Mouse (Mus musculus) forebrain, embryonic 12.5 days (tissue): ENCODE measurements around the gene Gpr179. TPM values are rescaled to one million over a fixed set of nuclear protein-coding genes. Genes with fewer than 3 reads are reported as not detected.

Source experiments
- ATAC-seq: fragments of 200-750 bp; cut with Nextera tagmentation; 2 replicates; pipeline ENCODE4 v1.8.0; 2017; ENCODE audit warnings: moderate TSS enrichment; ENCODE audit not compliant: low FRiP score
- H3K27ac ChIP-seq: fragments of 300-500 bp; sonication (generic); 2 replicates; pipeline ENCODE4 v1.5.1; 2016; ENCODE audit warnings: mild to moderate bottlenecking
- H3K27me3 ChIP-seq: fragments of 300-500 bp; sonication (generic); 2 replicates; pipeline ENCODE4 v1.6.1; 2016; ENCODE audit warnings: mild to moderate bottlenecking
- H3K36me3 ChIP-seq: fragments of 300-500 bp; sonication (generic); replicated peaks from 2 replicates; pipeline ENCODE4 v1.6.1; 2016; ENCODE audit warnings: mild to moderate bottlenecking
- H3K4me1 ChIP-seq: fragments of 300-500 bp; sonication (generic); 2 replicates; pipeline ENCODE4 v1.6.1; 2016
- H3K4me2 ChIP-seq: fragments of 300-500 bp; sonication (generic); 2 replicates; pipeline ENCODE4 v1.6.1; 2016; ENCODE audit warnings: mild to moderate bottlenecking, moderate library complexity
- H3K4me3 ChIP-seq: fragments of 300-500 bp; sonication (generic); replicated peaks from 2 replicates; pipeline ENCODE4 v1.5.1; 2016; ENCODE audit warnings: mild to moderate bottlenecking
- H3K9ac ChIP-seq: fragments of 300-500 bp; sonication (generic); 2 replicates; pipeline ENCODE4 v1.6.1; 2016; ENCODE audit warnings: mild to moderate bottlenecking
- H3K9me3 ChIP-seq: fragments of 300-500 bp; sonication (generic); 2 replicates; pipeline ENCODE4 v1.6.1; 2016
- WGBS: fragments of 180-500 bp; shearing (Covaris S2); methylation state at CpG from one replicate; pipeline ENCODE4 v1.1.7; 2016; 5-methylcytosine and 5-hydroxymethylcytosine counted together
- polyA plus RNA-seq: library from polyadenylated mRNA; unstranded; fragments of >200 nt; fragmentation: Nextera tagmentation; extraction: Ambion mirVana; gene quantifications from 2 replicates; pipeline ENCODE4 v1.2.1, GENCODE M21; 2016

Gene Gpr179
- polyA plus RNA-seq, 1 experiment from 2014 or later, result 0.11 TPM

DNA sequence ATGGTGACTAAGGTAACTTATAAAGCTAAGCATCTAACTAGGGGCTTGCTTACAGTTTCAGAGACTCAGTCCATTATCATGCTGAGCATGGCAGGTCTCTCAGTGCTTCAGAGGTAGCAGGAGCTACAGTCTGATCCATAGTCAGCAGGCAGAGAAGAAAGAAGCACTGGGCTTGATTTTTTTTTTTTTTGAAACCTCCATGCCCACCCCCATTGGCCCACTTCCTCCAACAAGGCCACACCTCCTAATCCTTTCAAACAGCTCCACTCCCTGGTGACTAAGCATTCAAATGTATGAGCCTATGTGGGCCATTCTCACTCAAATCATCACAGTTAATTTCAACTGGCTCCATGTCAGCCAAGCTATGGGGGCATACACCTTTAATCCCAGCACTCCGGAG is 59.1 kb downstream of the Gpr179 start:
- no peaks in the 10 kb centered on the region for H3K27me3 ChIP-seq
- peaks cover 8% of the 10 kb centered on the region for H3K4me1 ChIP-seq
- ATAC-seq, result no peak
- H3K36me3 ChIP-seq, result no peaks in the 10 kb centered on the region
- no peaks in the 10 kb centered on the region for H3K9me3 ChIP-seq
- no peak overlapping the region for H3K9ac ChIP-seq
- 96% methylated on average over 1 of the region's 1 CpGs for WGBS
- no peak overlapping the region for H3K4me3 ChIP-seq
- H3K4me2 ChIP-seq, result no peak overlapping the region
- no peak overlapping the region for H3K27ac ChIP-seq

DNA sequence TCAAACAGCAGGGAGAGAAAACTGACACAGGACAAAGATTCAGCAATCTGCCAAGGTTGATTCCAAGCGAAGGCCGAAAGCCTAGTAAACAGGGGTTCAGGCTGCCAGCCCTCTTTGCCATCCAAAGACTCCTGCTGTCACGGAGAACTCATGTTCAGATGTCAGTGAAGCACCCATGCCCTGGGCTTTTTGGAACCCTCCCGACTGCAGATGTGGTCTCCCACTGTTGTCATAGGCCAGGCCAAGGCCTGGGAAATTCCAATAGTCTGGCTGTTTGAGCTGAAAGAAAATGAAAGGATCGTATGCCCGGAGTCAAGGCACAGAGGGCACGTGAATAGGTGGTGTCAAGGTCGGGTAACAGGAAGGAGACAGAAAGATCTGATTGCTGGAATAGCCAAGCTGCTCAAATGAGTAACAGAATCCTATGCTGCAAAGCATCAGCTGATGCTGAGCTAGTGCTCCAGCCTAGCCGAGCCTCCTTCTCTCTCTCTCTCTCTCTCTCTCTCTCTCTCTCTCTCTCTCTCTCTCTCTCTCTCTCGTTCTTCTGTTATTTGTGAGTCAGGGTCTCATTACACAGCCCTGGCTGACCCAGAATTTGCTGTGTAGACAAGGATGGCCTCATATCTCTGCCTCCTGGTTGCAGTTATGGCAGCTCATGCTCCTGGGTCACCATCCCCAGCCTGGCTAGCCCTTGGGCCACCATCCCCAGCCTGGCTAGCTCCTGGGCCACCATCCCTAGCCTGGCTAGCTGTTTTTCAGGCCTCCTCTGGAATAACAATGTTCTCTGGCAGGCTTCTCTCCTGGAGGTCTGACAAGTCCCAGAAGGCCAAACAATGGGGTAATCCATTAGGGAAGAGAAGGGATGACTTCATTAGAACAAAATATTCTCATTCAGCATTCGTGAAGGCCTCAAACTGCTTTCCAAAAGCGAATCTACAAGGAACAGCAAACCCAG is 62.3 kb downstream of the Gpr179 start:
- no peaks in the 10 kb centered on the region for H3K9me3 ChIP-seq
- WGBS, result 55% methylated on average over 12 of the region's 12 CpGs
- no peak for ATAC-seq
- H3K36me3 ChIP-seq, result no peaks in the 10 kb centered on the region
- H3K27ac ChIP-seq, result no peak overlapping the region
- H3K4me3 ChIP-seq, result no peak overlapping the region
- H3K9ac ChIP-seq, result no peak overlapping the region; the same call in 1 of the 2 replicates
- H3K27me3 ChIP-seq, result no peaks in the 10 kb centered on the region
- peaks cover 8% of the 10 kb centered on the region for H3K4me1 ChIP-seq
- H3K4me2 ChIP-seq, result no peak overlapping the region

DNA sequence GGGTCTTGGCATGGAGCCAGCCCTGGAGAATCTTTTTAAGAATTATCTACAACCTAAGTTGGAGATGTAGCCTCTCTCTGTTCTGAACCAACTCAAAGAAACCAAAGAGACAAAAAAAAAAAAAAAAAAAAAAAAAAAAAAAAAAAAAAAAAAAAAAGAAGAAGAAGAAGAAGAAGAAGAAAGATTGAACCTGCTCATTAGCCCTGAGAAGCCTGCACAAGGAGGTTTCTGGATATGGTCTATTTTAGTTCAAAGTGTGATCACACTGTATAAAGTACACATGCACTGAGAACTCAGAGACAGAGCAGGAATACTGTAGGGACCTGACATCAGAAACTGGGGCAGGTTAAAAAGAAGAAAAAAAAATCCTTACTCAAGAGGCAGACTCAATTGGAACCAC is 64.2 kb downstream of the Gpr179 start:
- Histone ChIP-seq H3K27me3 (no peaks in the 10 kb centered on the region), H3K9me3 (no peaks in the 10 kb centered on the region), H3K4me3 (no peak overlapping the region), H3K36me3 (no peaks in the 10 kb centered on the region), H3K4me1 (peaks cover 8% of the 10 kb centered on the region), H3K9ac (no peak overlapping the region), H3K27ac (no peak overlapping the region), H3K4me2 (no peak overlapping the region)
- ATAC-seq, result no peak

DNA sequence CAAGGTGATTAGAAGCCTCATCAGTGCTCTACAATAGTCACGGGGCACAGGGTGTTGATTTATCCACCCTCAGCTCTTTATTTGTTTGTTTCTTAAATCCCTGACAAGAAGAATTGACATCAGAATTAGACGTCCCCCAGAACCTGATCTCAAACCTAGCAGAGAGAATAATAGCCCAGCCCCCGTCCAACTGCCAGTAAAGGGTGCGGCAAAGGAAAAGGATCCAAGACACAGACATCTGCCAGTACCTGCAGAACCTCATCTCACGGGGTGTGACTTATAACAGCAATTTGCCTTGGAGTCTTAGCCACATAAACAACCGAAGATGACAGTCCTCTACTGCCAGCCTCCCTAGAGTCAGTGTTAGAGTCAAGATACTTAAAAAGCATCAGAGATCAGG is 64.9 kb downstream of the Gpr179 start:
- Histone ChIP-seq H3K9me3 (no peaks in the 10 kb centered on the region), H3K4me1 (peaks cover 8% of the 10 kb centered on the region), H3K4me2 (no peak overlapping the region), H3K4me3 (no peak overlapping the region), H3K27me3 (no peaks in the 10 kb centered on the region), H3K9ac (no peak overlapping the region), H3K27ac (no peak overlapping the region), H3K36me3 (no peaks in the 10 kb centered on the region)
- no peak for ATAC-seq
- 47% methylated on average over 6 of the region's 6 CpGs for WGBS

DNA sequence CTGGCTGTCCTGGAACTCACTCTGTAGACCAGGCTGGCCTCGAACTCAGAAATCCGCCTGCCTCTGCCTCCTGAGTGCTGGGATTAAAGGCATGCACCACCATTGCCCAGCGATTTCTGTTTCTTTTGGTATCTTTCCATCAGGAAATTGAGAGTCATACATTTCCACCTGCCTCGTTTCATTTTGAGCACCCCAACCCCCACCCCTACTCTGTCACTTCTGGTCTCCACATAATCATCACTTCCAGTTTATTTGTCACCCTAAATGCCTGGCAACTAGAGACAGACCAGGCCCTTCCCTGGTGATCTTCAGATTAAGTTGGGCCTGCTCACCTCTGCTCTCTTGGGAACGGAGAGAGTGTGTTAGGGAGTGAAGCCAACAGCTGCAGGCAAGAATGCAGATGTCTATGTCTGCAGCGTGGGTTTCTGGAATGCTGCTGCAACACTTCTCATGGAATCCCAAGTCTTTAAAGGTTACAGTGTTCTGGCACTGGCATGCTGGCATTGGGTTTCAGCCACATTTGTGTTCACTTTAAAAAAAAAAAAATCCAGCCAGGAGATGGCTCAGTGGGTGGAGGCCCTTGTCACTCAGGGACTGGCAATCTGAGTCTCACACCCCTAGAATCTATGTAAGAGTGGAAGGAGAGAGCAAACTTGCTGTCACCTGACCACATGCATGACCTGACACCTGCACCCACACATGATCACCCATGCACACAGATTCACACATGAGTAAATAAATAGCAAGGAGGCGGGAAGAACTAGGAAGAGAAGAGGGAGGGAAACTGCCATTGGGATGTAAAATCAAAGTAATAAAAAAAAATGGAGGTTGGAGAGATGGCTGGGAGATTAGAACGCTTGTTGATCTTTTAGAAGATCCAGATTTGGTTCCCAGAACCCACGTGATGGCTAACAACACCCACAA is 65.8 kb downstream of the Gpr179 start:
- no peaks in the 10 kb centered on the region for H3K36me3 ChIP-seq
- WGBS, result 82% methylated on average over 9 of the region's 9 CpGs
- H3K4me1 ChIP-seq, result peaks cover 8% of the 10 kb centered on the region
- no peak overlapping the region for H3K4me3 ChIP-seq
- no peak for ATAC-seq
- H3K27me3 ChIP-seq, result no peaks in the 10 kb centered on the region
- H3K4me2 ChIP-seq, result no peak overlapping the region
- no peak overlapping the region for H3K9ac ChIP-seq
- no peak overlapping the region for H3K27ac ChIP-seq
- H3K9me3 ChIP-seq, result no peaks in the 10 kb centered on the region

DNA sequence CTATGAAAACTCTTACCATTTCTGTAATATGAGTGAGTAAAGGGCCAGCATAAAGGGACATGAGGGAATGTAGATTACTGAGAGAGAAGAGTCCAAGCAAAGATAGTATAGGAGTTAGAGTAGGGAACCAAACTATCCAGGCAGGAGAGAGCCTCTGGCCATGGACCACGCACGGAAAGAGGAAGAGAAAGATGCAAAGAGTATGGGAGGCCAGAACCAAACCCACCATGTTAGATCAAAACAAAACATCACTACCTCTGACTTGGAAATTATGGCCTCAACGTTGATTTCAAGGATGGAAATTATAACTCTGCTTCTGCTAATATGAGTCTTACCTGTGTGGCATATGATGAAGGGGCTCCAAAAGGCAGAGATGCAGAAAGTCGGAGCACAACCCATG is 67.0 kb downstream of the Gpr179 start:
- ATAC-seq, result no peak
- 78% methylated on average over 4 of the region's 4 CpGs for WGBS

DNA sequence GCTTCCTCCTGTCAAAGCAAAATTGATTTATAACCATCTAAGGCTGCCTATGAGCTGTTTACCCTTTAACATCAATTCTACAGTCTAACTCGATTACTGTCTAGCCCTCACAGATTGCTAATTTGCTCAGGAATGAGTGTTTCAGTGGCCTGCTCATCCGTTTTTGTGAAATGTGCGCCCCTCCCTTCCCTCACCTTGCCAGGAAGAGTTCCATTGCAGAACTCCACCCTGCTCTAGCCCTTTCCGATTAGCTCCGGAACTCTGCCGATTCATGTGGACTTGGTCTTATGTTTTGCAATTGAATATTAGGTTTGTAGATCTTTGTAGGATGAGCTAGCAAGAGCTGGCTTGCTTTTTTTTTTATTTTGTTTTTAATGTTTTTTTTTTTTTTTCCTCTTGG is 69.7 kb downstream of the Gpr179 start:
- no peak overlapping the region for H3K4me2 ChIP-seq
- H3K27ac ChIP-seq, result no peak overlapping the region
- ATAC-seq, result no peak
- H3K9ac ChIP-seq, result no peak overlapping the region
- 93% methylated on average over 6 of the region's 6 CpGs for WGBS
- no peaks in the 10 kb centered on the region for H3K36me3 ChIP-seq
- H3K9me3 ChIP-seq, result no peaks in the 10 kb centered on the region
- H3K4me3 ChIP-seq, result no peak overlapping the region
- H3K4me1 ChIP-seq, result peaks cover 18% of the 10 kb centered on the region
- no peaks in the 10 kb centered on the region for H3K27me3 ChIP-seq

More for the DNA sequence above, 67.0 kb downstream of the Gpr179 start:
- no peaks in the 10 kb centered on the region for H3K9me3 ChIP-seq
- peaks cover 4% of the 10 kb centered on the region for H3K4me1 ChIP-seq
- no peak overlapping the region for H3K27ac ChIP-seq
- no peaks in the 10 kb centered on the region for H3K36me3 ChIP-seq
- H3K4me2 ChIP-seq, result no peak overlapping the region
- H3K9ac ChIP-seq, result no peak overlapping the region
- H3K4me3 ChIP-seq, result no peak overlapping the region
- H3K27me3 ChIP-seq, result no peaks in the 10 kb centered on the region

Other genes starting within 250 kb of the Gpr179 start
- 0.19 and 0.33 TPM in 2 replicates for gene Tbx21, start 236.7 kb downstream of the Gpr179 start, polyA plus RNA-seq
- gene Tbkbp1, start 200.6 kb downstream of the Gpr179 start, polyA plus RNA-seq, result 5.7 and 6.5 TPM in 2 replicates
- gene Kpnb1, start 164.2 kb downstream of the Gpr179 start, polyA plus RNA-seq, result 71.3 and 73.9 TPM in 2 replicates
- 138 and 146 TPM in 2 replicates for gene Npepps, start 71.4 kb downstream of the Gpr179 start, polyA plus RNA-seq
- 51.3 and 53.3 TPM in 2 replicates for gene Mrpl45, start 36.4 kb downstream of the Gpr179 start, polyA plus RNA-seq
- gene Socs7, start 10.5 kb upstream of the Gpr179 start, polyA plus RNA-seq, result 7.9 and 8.0 TPM in 2 replicates
- 4.2 and 5.1 TPM in 2 replicates for gene Arhgap23, start 63.5 kb upstream of the Gpr179 start, polyA plus RNA-seq
- 0.50 and 0.79 TPM in 2 replicates for gene 4933428G20Rik, start 148.3 kb upstream of the Gpr179 start, polyA plus RNA-seq
- 5.2 and 5.7 TPM in 2 replicates for gene Srcin1, start 224.1 kb upstream of the Gpr179 start, polyA plus RNA-seq